Mouse (Mus musculus): ENCODE measurements around the gene Mrpl37.

GRCm38 (mm10) chr4:107013119-107013816 is 53.4 kb downstream of the Mrpl37 start:
- TF ChIP-seq CTCF (IDR thresholded peaks at IDR 0.05; ENCODE audit: borderline replicate concordance, insufficient read depth, low read length) (no peak), POLR2A (IDR thresholded peaks at IDR 0.05; ENCODE audit: low read depth, low read length) (no peak)
